Mouse (Mus musculus): ENCODE data around the gene Gramd1a. TPM values are rescaled to one million over a fixed set of nuclear protein-coding genes. Genes with fewer than 3 reads are reported as not detected.

Gene Gramd1a
- 44.3 and 53.9 TPM in 2 replicates for polyA plus RNA-seq (2011; ENCODE audit: insufficient read length, low read depth, missing spikeins)

DNA sequence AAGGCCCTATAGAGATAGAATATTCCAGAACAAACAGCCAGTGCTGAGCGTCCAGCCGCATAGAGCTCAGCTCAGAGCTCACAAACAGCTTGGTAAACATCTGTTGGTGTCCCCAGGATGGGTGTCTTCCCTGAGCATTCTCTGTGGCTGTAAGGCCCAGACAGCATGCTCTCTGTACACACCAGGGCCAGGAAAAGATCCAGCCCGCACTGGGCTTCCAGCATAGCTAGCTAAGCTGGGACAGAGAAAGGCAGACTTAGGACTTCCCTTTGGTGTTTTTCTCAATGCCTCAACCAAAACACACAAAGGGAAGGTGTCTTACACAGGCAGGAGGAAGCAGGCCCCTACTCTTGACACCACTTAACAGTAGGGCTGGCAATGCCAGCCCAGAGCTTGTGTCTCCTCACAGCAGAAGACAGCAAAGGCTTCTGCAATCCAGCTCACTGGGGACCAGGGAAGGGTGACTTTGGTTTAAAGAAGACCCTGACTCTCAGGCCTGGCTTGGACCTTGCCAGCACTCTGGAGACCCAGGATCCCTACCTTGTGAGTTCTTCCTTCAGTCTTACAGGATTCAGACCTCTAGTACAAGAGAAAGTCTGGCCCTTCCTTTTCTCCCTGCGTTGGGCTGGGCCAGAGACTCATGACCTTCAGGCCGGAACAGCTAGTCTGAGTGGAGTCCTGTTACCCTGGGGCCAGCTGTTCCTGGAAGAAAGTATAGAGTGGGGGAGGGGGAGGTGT lies at the start of gene Gramd1a:
Gramd1a (minus strand) TSS at position 601 of the 738 bp plus-strand sequence.
- Histone ChIP-seq H3K4me1 (ENCODE audit: control insufficient read depth, insufficient read depth, low read length) (no peaks in the 10 kb centered on the region), H3K27ac (ENCODE audit: insufficient read depth, low read length) (no peak within 1 kb of the TSS), H3K4me3 (ENCODE audit: insufficient read depth, low read length) (no peak within 1 kb of the TSS)
- no peak for TF ChIP-seq CTCF (IDR thresholded peaks at IDR 0.05; ENCODE audit: borderline replicate concordance, insufficient read depth, low read length)
- TF ChIP-seq POLR2A (IDR thresholded peaks at IDR 0.05; ENCODE audit: low read depth, low read length): no peak

- TF ChIP-seq CTCF (IDR thresholded peaks at IDR 0.05; ENCODE audit: borderline replicate concordance, insufficient read depth, low read length): no peak
- no peak for TF ChIP-seq POLR2A (IDR thresholded peaks at IDR 0.05; ENCODE audit: low read depth, low read length)
- Histone ChIP-seq H3K27ac (ENCODE audit: insufficient read depth, low read length) (no peak overlapping the region), H3K4me3 (ENCODE audit: insufficient read depth, low read length) (no peak overlapping the region), H3K4me1 (ENCODE audit: control insufficient read depth, insufficient read depth, low read length) (no peaks in the 10 kb centered on the region)
Measured at GRCm38 (mm10) chr7:31195591-31196307, 40.1 kb upstream of the Gramd1a start.

DNA sequence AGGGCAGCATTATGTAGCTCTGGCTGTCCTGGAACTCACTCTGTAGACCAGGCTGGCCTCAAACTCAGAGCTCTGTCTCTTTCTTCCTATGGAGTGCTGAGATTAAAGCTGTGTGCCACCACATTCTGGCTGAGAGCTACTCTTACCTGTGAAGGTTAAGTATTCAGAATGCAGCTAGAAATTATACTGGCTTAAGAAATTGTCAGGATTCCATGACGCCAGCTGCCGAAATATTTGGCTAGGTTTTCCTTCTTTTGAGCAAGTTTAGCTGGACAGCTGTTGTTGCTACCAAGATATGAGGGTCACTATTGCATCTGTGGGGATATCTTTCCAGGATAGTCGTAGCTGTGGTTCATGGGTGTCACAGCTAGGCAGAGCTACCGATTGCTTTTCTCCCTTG lies 29.0 kb upstream of the Gramd1a start:
- TF ChIP-seq CTCF (IDR thresholded peaks at IDR 0.05; ENCODE audit: borderline replicate concordance, insufficient read depth, low read length): no peak
- no peak for TF ChIP-seq POLR2A (IDR thresholded peaks at IDR 0.05; ENCODE audit: low read depth, low read length)
- H3K4me1 ChIP-seq (ENCODE audit: control insufficient read depth, insufficient read depth, low read length): no peaks in the 10 kb centered on the region
- H3K27ac ChIP-seq (ENCODE audit: insufficient read depth, low read length): no peak overlapping the region
- no peak overlapping the region for H3K4me3 ChIP-seq (ENCODE audit: insufficient read depth, low read length)

- TF ChIP-seq POLR2A (IDR thresholded peaks at IDR 0.05; ENCODE audit: low read depth, low read length) (no peak), CTCF (IDR thresholded peaks at IDR 0.05; ENCODE audit: borderline replicate concordance, insufficient read depth, low read length) (no peak)
- H3K27ac ChIP-seq (ENCODE audit: insufficient read depth, low read length): no peak overlapping the region
- H3K4me3 ChIP-seq (ENCODE audit: insufficient read depth, low read length): no peak overlapping the region
- no peaks in the 10 kb centered on the region for H3K4me1 ChIP-seq (ENCODE audit: control insufficient read depth, insufficient read depth, low read length)
Measured at GRCm38 (mm10) chr7:31182863-31183262, 27.2 kb upstream of the Gramd1a start.

DNA sequence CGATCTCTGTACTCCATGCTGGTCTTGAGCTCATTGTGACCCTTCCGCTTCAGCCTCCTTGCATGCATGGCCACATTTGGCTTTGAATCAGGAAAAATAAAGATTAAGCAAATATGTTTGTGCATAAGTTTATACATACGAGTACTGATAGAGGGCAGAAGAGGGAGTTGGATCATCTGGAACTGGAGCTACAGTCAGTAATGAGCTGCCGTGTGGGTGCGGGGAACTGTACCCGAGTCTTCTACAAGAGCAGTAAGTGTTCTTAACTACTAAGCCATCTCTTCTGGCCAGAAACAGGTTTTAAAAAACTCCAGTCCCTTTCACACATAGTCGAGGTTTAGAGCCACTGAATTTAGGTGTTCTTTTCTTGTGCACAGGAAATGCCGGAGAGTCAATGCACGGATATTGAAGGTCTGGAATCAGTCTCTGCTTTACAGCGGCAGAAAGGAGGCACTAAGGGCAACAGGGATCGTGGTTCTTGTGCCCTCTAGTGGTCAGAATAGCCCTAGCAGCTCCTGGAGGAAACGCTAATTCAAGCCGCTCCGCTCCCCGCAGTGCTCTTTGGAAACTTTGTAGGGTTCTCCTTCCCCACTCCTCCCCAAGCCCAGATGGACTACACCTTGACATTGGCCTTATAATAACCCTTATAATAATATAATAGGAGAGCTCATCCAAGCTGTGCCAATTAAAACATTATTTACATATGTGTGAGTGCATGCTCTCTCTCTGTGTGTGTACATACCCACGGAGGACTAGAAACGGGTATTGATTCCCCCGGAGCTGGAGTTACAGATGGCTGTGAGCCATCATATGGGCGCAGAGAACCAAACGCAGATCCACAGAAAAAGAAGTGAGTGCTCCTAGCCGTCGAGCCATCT lies 21.4 kb upstream of the Gramd1a start:
- no peak for TF ChIP-seq POLR2A (IDR thresholded peaks at IDR 0.05; ENCODE audit: low read depth, low read length)
- TF ChIP-seq CTCF (IDR thresholded peaks at IDR 0.05; ENCODE audit: borderline replicate concordance, insufficient read depth, low read length): peak; percentile 86; the same call in 1 of the 2 replicates
- Histone ChIP-seq H3K4me1 (ENCODE audit: control insufficient read depth, insufficient read depth, low read length) (no peaks in the 10 kb centered on the region), H3K27ac (ENCODE audit: insufficient read depth, low read length) (no peak overlapping the region), H3K4me3 (ENCODE audit: insufficient read depth, low read length) (no peak overlapping the region)

GRCm38 (mm10) chr7:31175096-31175495 lies 19.4 kb upstream of the Gramd1a start:
- Histone ChIP-seq H3K4me1 (ENCODE audit: control insufficient read depth, insufficient read depth, low read length) (no peaks in the 10 kb centered on the region), H3K27ac (ENCODE audit: insufficient read depth, low read length) (no peak overlapping the region), H3K4me3 (ENCODE audit: insufficient read depth, low read length) (no peak overlapping the region)
- TF ChIP-seq POLR2A (IDR thresholded peaks at IDR 0.05; ENCODE audit: low read depth, low read length) (no peak), CTCF (IDR thresholded peaks at IDR 0.05; ENCODE audit: borderline replicate concordance, insufficient read depth, low read length) (no peak)

GRCm38 (mm10) chr7:31174466-31174865 lies 18.8 kb upstream of the Gramd1a start:
- Histone ChIP-seq H3K27ac (ENCODE audit: insufficient read depth, low read length) (no peak overlapping the region), H3K4me1 (ENCODE audit: control insufficient read depth, insufficient read depth, low read length) (no peaks in the 10 kb centered on the region), H3K4me3 (ENCODE audit: insufficient read depth, low read length) (no peak overlapping the region)
- no peak for TF ChIP-seq POLR2A (IDR thresholded peaks at IDR 0.05; ENCODE audit: low read depth, low read length)

DNA sequence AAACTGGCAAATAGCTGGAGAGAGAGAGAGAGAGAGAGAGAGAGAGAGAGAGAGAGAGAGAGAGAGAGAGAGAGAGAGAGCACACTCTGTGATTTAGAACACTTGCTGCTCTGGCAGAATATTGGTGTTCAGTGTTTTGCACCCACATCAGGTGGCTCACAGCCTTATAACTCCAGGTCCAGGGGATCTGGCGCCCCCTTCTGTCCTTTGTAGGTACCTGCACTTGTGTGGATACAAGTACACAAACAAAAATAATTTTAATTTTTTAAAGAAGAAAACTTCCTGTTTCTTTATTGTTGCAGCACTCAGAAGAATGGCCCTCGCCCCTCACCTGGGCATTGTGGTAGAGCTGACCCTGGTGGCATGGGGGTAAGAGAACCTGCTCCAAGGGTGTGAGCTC lies 16.5 kb upstream of the Gramd1a start:
- peak; percentile 36; the same call in 1 of the 2 replicates for TF ChIP-seq CTCF (IDR thresholded peaks at IDR 0.05; ENCODE audit: borderline replicate concordance, insufficient read depth, low read length)
- no peak for TF ChIP-seq POLR2A (IDR thresholded peaks at IDR 0.05; ENCODE audit: low read depth, low read length)
- Histone ChIP-seq H3K27ac (ENCODE audit: insufficient read depth, low read length) (no peak overlapping the region), H3K4me3 (ENCODE audit: insufficient read depth, low read length) (no peak overlapping the region), H3K4me1 (ENCODE audit: control insufficient read depth, insufficient read depth, low read length) (no peaks in the 10 kb centered on the region)

- TF ChIP-seq CTCF (IDR thresholded peaks at IDR 0.05; ENCODE audit: borderline replicate concordance, insufficient read depth, low read length): no peak
- TF ChIP-seq POLR2A (IDR thresholded peaks at IDR 0.05; ENCODE audit: low read depth, low read length): no peak
- Histone ChIP-seq H3K4me3 (ENCODE audit: insufficient read depth, low read length) (no peak overlapping the region), H3K27ac (ENCODE audit: insufficient read depth, low read length) (no peak overlapping the region), H3K4me1 (ENCODE audit: control insufficient read depth, insufficient read depth, low read length) (no peaks in the 10 kb centered on the region)
Measured at GRCm38 (mm10) chr7:31170520-31170919, 14.8 kb upstream of the Gramd1a start.

Measured in embryonic fibroblast, embryonic 13.5 days (primary cell).